Mouse (Mus musculus): ENCODE data around the gene Rpl35a. TPM values are rescaled to one million over a fixed set of nuclear protein-coding genes. Genes with fewer than 3 reads are reported as not detected.

Gene Rpl35a
- polyA plus RNA-seq, 1 experiment from 2014 or later: 477 TPM

GRCm38 (mm10) chr16:33017677-33018349 lies 38.4 kb upstream of the Rpl35a start:
- no peak overlapping the region for H3K27ac ChIP-seq (replicated peaks; ENCODE audit: low read depth, low read length)
- H3K4me3 ChIP-seq (replicated peaks; ENCODE audit: low read depth, low read length): no peak overlapping the region
- DNase-seq: no peak
- H3K36me3 ChIP-seq (ENCODE audit: control insufficient read depth, insufficient read depth, low read length): peaks cover 34% of the 10 kb centered on the region
- H3K4me2 ChIP-seq (ENCODE audit: low read length): no peak overlapping the region
- H3K9me3 ChIP-seq (ENCODE audit: control insufficient read depth, low read length): no peaks in the 10 kb centered on the region
- WGBS: 94% methylated on average over 5 of the region's 5 CpGs
- no peaks in the 10 kb centered on the region for H3K27me3 ChIP-seq (ENCODE audit: control insufficient read depth, insufficient read depth, low read length)
- no peaks in the 10 kb centered on the region for H3K4me1 ChIP-seq (ENCODE audit: control insufficient read depth, insufficient read depth, low read length)
- no peak overlapping the region for H3K9ac ChIP-seq (replicated peaks; ENCODE audit: low read length)
- ATAC-seq (ENCODE audit: low FRiP score, low TSS enrichment): no peak

- H3K27ac ChIP-seq (replicated peaks; ENCODE audit: low read depth, low read length): no peak overlapping the region
- WGBS: 76% methylated on average over 21 of the region's 21 CpGs
Observed at GRCm38 (mm10) chr16:33019117-33019770, 37.0 kb upstream of the Rpl35a start.

GRCm38 (mm10) chr16:33021381-33021780 lies 34.9 kb upstream of the Rpl35a start:
- DNase-seq (no peak), ATAC-seq (ENCODE audit: low FRiP score, low TSS enrichment) (no peak)
- no peak overlapping the region for H3K4me3 ChIP-seq (replicated peaks; ENCODE audit: low read depth, low read length)
- H3K27ac ChIP-seq (replicated peaks; ENCODE audit: low read depth, low read length): no peak overlapping the region
- H3K9ac ChIP-seq (replicated peaks; ENCODE audit: low read length): no peak overlapping the region
- H3K4me1 ChIP-seq (ENCODE audit: control insufficient read depth, insufficient read depth, low read length): no peaks in the 10 kb centered on the region
- 90% methylated on average over 3 of the region's 3 CpGs for WGBS
- peaks cover 8% of the 10 kb centered on the region; the same call in 1 of the 2 replicates for H3K36me3 ChIP-seq (ENCODE audit: control insufficient read depth, insufficient read depth, low read length)
- no peak overlapping the region for H3K4me2 ChIP-seq (ENCODE audit: low read length)
- no peaks in the 10 kb centered on the region for H3K9me3 ChIP-seq (ENCODE audit: control insufficient read depth, low read length)
- H3K27me3 ChIP-seq (ENCODE audit: control insufficient read depth, insufficient read depth, low read length): no peaks in the 10 kb centered on the region

More at GRCm38 (mm10) chr16:33019117-33019770, 37.0 kb upstream of the Rpl35a start:
- no peaks in the 10 kb centered on the region for H3K4me1 ChIP-seq (ENCODE audit: control insufficient read depth, insufficient read depth, low read length)
- H3K9me3 ChIP-seq (ENCODE audit: control insufficient read depth, low read length): no peaks in the 10 kb centered on the region
- ATAC-seq (ENCODE audit: low FRiP score, low TSS enrichment) (no peak), DNase-seq (no peak)
- no peak overlapping the region for H3K4me2 ChIP-seq (ENCODE audit: low read length)
- no peak overlapping the region for H3K4me3 ChIP-seq (replicated peaks; ENCODE audit: low read depth, low read length)
- H3K9ac ChIP-seq (replicated peaks; ENCODE audit: low read length): no peak overlapping the region
- peaks cover 20% of the 10 kb centered on the region for H3K36me3 ChIP-seq (ENCODE audit: control insufficient read depth, insufficient read depth, low read length)
- H3K27me3 ChIP-seq (ENCODE audit: control insufficient read depth, insufficient read depth, low read length): no peaks in the 10 kb centered on the region

GRCm38 (mm10) chr16:33023750-33024149 lies 32.5 kb upstream of the Rpl35a start:
- Histone ChIP-seq H3K27ac (replicated peaks; ENCODE audit: low read depth, low read length) (no peak overlapping the region), H3K27me3 (ENCODE audit: control insufficient read depth, insufficient read depth, low read length) (no peaks in the 10 kb centered on the region), H3K9ac (replicated peaks; ENCODE audit: low read length) (no peak overlapping the region), H3K4me3 (replicated peaks; ENCODE audit: low read depth, low read length) (no peak overlapping the region), H3K4me1 (ENCODE audit: control insufficient read depth, insufficient read depth, low read length) (no peaks in the 10 kb centered on the region), H3K36me3 (ENCODE audit: control insufficient read depth, insufficient read depth, low read length) (no peaks in the 10 kb centered on the region), H3K4me2 (ENCODE audit: low read length) (no peak overlapping the region), H3K9me3 (ENCODE audit: control insufficient read depth, low read length) (no peaks in the 10 kb centered on the region)
- ATAC-seq (ENCODE audit: low FRiP score, low TSS enrichment): no peak
- peak; percentile 85 for DNase-seq
- 7% methylated on average over 4 of the region's 4 CpGs for WGBS

GRCm38 (mm10) chr16:33024456-33025104 lies 31.7 kb upstream of the Rpl35a start:
- WGBS: 81% methylated on average over 8 of the region's 8 CpGs
- no peak overlapping the region for H3K27ac ChIP-seq (replicated peaks; ENCODE audit: low read depth, low read length)
- no peak overlapping the region for H3K4me3 ChIP-seq (replicated peaks; ENCODE audit: low read depth, low read length)
- H3K9me3 ChIP-seq (ENCODE audit: control insufficient read depth, low read length): no peaks in the 10 kb centered on the region
- DNase-seq (no peak), ATAC-seq (ENCODE audit: low FRiP score, low TSS enrichment) (no peak)
- H3K4me1 ChIP-seq (ENCODE audit: control insufficient read depth, insufficient read depth, low read length): no peaks in the 10 kb centered on the region
- H3K36me3 ChIP-seq (ENCODE audit: control insufficient read depth, insufficient read depth, low read length): no peaks in the 10 kb centered on the region
- H3K9ac ChIP-seq (replicated peaks; ENCODE audit: low read length): no peak overlapping the region
- no peak overlapping the region for H3K4me2 ChIP-seq (ENCODE audit: low read length)
- no peaks in the 10 kb centered on the region for H3K27me3 ChIP-seq (ENCODE audit: control insufficient read depth, insufficient read depth, low read length)

- WGBS: 92% methylated on average over 7 of the region's 7 CpGs
- Histone ChIP-seq H3K4me3 (replicated peaks; ENCODE audit: low read depth, low read length) (no peak overlapping the region), H3K4me2 (ENCODE audit: low read length) (no peak overlapping the region)
Observed at GRCm38 (mm10) chr16:33026357-33026756, 29.9 kb upstream of the Rpl35a start.

GRCm38 (mm10) chr16:33036006-33036405 lies 20.2 kb upstream of the Rpl35a start:
- 92% methylated on average over 4 of the region's 4 CpGs for WGBS
- H3K36me3 ChIP-seq (ENCODE audit: control insufficient read depth, insufficient read depth, low read length): no peaks in the 10 kb centered on the region
- DNase-seq: no peak
- H3K4me3 ChIP-seq (replicated peaks; ENCODE audit: low read depth, low read length): no peak overlapping the region
- no peak overlapping the region for H3K27ac ChIP-seq (replicated peaks; ENCODE audit: low read depth, low read length)
- ATAC-seq (ENCODE audit: low FRiP score, low TSS enrichment): no peak
- H3K4me2 ChIP-seq (ENCODE audit: low read length): no peak overlapping the region
- H3K4me1 ChIP-seq (ENCODE audit: control insufficient read depth, insufficient read depth, low read length): no peaks in the 10 kb centered on the region
- H3K9me3 ChIP-seq (ENCODE audit: control insufficient read depth, low read length): no peaks in the 10 kb centered on the region
- no peaks in the 10 kb centered on the region for H3K27me3 ChIP-seq (ENCODE audit: control insufficient read depth, insufficient read depth, low read length)
- H3K9ac ChIP-seq (replicated peaks; ENCODE audit: low read length): no peak overlapping the region

More at GRCm38 (mm10) chr16:33026357-33026756, 29.9 kb upstream of the Rpl35a start:
- no peak for ATAC-seq (ENCODE audit: low FRiP score, low TSS enrichment)
- Histone ChIP-seq H3K9ac (replicated peaks; ENCODE audit: low read length) (no peak overlapping the region), H3K4me1 (ENCODE audit: control insufficient read depth, insufficient read depth, low read length) (no peaks in the 10 kb centered on the region), H3K27me3 (ENCODE audit: control insufficient read depth, insufficient read depth, low read length) (no peaks in the 10 kb centered on the region), H3K27ac (replicated peaks; ENCODE audit: low read depth, low read length) (no peak overlapping the region), H3K9me3 (ENCODE audit: control insufficient read depth, low read length) (no peaks in the 10 kb centered on the region), H3K36me3 (ENCODE audit: control insufficient read depth, insufficient read depth, low read length) (no peaks in the 10 kb centered on the region)
- DNase-seq: no peak

- no peak for ATAC-seq (ENCODE audit: low FRiP score, low TSS enrichment)
- H3K36me3 ChIP-seq (ENCODE audit: control insufficient read depth, insufficient read depth, low read length): no peaks in the 10 kb centered on the region
- H3K9me3 ChIP-seq (ENCODE audit: control insufficient read depth, low read length): no peaks in the 10 kb centered on the region
- 86% methylated on average over 1 of the region's 1 CpGs for WGBS
- no peak overlapping the region for H3K4me2 ChIP-seq (ENCODE audit: low read length)
- no peak overlapping the region for H3K9ac ChIP-seq (replicated peaks; ENCODE audit: low read length)
- H3K4me1 ChIP-seq (ENCODE audit: control insufficient read depth, insufficient read depth, low read length): no peaks in the 10 kb centered on the region
- H3K27me3 ChIP-seq (ENCODE audit: control insufficient read depth, insufficient read depth, low read length): no peaks in the 10 kb centered on the region
- DNase-seq: no peak
- H3K4me3 ChIP-seq (replicated peaks; ENCODE audit: low read depth, low read length): no peak overlapping the region
- no peak overlapping the region for H3K27ac ChIP-seq (replicated peaks; ENCODE audit: low read depth, low read length)
Observed at GRCm38 (mm10) chr16:33042682-33043081, 13.6 kb upstream of the Rpl35a start.
